Mouse (Mus musculus): ENCODE measurements around the gene Sox5. TPM values are rescaled to one million over a fixed set of nuclear protein-coding genes. Genes with fewer than 3 reads are reported as not detected.

The Sox5 gene
- polyA plus RNA-seq, 1 experiment from 2014 or later: 25.5 TPM

- Histone ChIP-seq H3K27ac (no peak overlapping the region), H3K4me1 (no peaks in the 10 kb centered on the region), H3K4me3 (replicated peaks) (no peak overlapping the region), H3K27me3 (replicated peaks) (no peaks in the 10 kb centered on the region), H3K9ac (no peak overlapping the region), H3K4me2 (no peak overlapping the region), H3K36me3 (no peaks in the 10 kb centered on the region), H3K9me3 (no peaks in the 10 kb centered on the region)
- ATAC-seq (ENCODE audit: insufficient read depth, low FRiP score, low read depth): no peak
- 62% methylated on average over 4 of the region's 4 CpGs for WGBS
Observed at GRCm38 (mm10) chr6:144269666-144270065, 512.1 kb downstream of the Sox5 start.

- Histone ChIP-seq H3K36me3 (no peaks in the 10 kb centered on the region), H3K27me3 (replicated peaks) (no peaks in the 10 kb centered on the region), H3K9me3 (no peaks in the 10 kb centered on the region), H3K27ac (no peak overlapping the region), H3K4me3 (replicated peaks) (no peak overlapping the region), H3K4me2 (no peak overlapping the region), H3K4me1 (no peaks in the 10 kb centered on the region), H3K9ac (no peak overlapping the region)
- no peak for ATAC-seq (ENCODE audit: insufficient read depth, low FRiP score, low read depth)
- WGBS: 64% methylated on average over 5 of the region's 5 CpGs
Observed at GRCm38 (mm10) chr6:144265752-144266151, 516.0 kb downstream of the Sox5 start.

DNA sequence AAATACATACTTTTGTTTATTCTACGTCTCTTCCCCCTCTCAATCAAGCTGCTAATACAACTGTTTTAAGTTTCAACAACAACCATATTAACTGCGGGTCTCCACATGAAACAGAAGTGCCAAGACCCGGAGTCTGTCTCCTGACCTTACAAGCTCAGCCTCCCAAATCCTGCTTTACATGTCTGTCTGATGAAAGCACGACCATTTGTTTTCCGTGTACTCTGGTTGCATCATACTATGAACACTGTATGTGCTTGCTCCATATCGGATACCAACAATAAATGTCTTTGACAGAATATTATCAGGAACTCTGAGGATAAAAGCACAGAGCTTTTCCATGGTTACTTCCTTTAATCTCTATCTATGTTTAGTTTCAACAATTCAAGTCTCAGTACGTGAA is 516.8 kb downstream of the Sox5 start:
- H3K4me3 ChIP-seq (replicated peaks): no peak overlapping the region
- no peaks in the 10 kb centered on the region for H3K27me3 ChIP-seq (replicated peaks)
- H3K4me2 ChIP-seq: no peak overlapping the region
- no peaks in the 10 kb centered on the region for H3K9me3 ChIP-seq
- H3K9ac ChIP-seq: no peak overlapping the region
- no peaks in the 10 kb centered on the region for H3K4me1 ChIP-seq
- 63% methylated on average over 7 of the region's 7 CpGs for WGBS
- H3K27ac ChIP-seq: no peak overlapping the region
- no peaks in the 10 kb centered on the region for H3K36me3 ChIP-seq
- ATAC-seq (ENCODE audit: insufficient read depth, low FRiP score, low read depth): no peak

GRCm38 (mm10) chr6:144264320-144264915 is 517.4 kb downstream of the Sox5 start:
- Histone ChIP-seq H3K27ac (no peak overlapping the region), H3K36me3 (no peaks in the 10 kb centered on the region), H3K4me1 (no peaks in the 10 kb centered on the region), H3K27me3 (replicated peaks) (no peaks in the 10 kb centered on the region), H3K4me2 (no peak overlapping the region), H3K4me3 (replicated peaks) (no peak overlapping the region), H3K9me3 (no peaks in the 10 kb centered on the region), H3K9ac (no peak overlapping the region)
- WGBS: 47% methylated on average over 16 of the region's 16 CpGs
- no peak for ATAC-seq (ENCODE audit: insufficient read depth, low FRiP score, low read depth)

DNA sequence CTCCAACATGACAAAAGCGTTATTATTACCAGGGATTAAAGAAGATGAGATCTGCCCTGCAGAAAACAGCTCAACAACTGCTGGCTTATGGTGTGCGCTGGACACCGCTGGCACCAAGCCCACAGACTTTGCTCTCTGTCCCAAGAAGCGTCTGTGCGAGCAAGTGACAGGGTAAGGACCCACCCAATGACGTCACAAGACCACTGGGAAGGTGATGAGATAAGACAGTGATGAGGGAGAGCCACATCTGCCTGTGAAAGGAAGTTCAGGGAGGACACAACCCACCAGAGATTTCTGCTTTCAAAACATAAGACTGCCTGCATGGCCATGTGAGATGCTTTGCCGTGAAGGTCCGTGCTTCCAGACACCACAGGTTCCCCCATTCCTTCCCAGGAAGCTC is 525.3 kb downstream of the Sox5 start:
- Histone ChIP-seq H3K4me2 (no peak overlapping the region), H3K36me3 (no peaks in the 10 kb centered on the region), H3K27me3 (replicated peaks) (no peaks in the 10 kb centered on the region), H3K9ac (no peak overlapping the region), H3K9me3 (no peaks in the 10 kb centered on the region), H3K4me3 (replicated peaks) (no peak overlapping the region), H3K4me1 (no peaks in the 10 kb centered on the region), H3K27ac (no peak overlapping the region)
- no peak for ATAC-seq (ENCODE audit: insufficient read depth, low FRiP score, low read depth)
- 73% methylated on average over 8 of the region's 8 CpGs for WGBS

- Histone ChIP-seq H3K4me3 (replicated peaks) (no peak overlapping the region), H3K36me3 (no peaks in the 10 kb centered on the region), H3K4me1 (no peaks in the 10 kb centered on the region), H3K9ac (no peak overlapping the region), H3K27me3 (replicated peaks) (no peaks in the 10 kb centered on the region), H3K9me3 (no peaks in the 10 kb centered on the region), H3K4me2 (no peak overlapping the region), H3K27ac (no peak overlapping the region)
- no peak for ATAC-seq (ENCODE audit: insufficient read depth, low FRiP score, low read depth)
- WGBS: 73% methylated on average over 7 of the region's 7 CpGs
Observed at GRCm38 (mm10) chr6:144252191-144252718, 529.5 kb downstream of the Sox5 start.

DNA sequence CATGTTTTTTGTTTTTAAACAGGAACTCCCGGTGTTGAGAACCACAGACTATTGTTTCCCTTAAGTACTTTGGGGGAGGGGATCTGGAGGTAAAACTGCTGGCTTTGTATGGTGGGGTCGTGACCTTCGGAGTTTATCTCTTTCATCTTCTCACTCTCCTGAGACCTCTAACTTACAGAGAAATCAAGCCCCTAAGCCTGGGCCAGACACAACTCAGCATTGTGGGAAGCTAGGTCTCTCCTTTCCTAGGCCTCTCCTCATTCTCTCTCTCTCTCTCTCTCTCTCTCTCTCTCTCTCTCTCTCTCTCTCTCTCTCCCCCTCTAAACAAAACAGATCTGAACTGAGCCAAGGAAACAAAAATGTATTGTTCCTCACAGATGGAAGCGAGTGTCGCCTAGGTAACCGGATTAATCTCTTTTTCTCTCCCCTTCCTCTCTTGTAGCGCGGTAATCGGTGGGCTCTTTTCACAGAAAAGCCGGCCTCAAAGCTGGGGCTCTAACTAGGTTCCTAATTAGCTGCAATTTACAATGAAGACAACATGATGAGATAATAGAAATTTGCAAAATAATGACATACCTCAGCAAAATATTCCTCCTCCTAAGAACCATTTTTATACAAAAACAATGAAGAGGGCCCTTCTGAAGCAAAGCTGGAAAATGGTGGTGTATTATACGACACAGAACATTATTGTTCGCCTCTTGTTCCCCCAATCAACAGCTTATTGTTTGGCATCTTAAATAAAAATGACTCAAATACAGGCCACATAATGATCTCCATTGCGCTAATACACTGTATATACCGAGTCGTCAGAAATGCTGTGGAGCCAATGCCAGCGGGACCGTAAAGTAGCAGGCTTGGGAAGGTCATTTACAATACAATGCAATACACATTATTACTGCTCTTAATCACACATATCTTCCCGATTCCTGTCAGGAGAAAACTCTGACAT is 530.3 kb downstream of the Sox5 start:
- H3K27ac ChIP-seq: no peak overlapping the region
- WGBS: 64% methylated on average over 18 of the region's 18 CpGs
- no peaks in the 10 kb centered on the region for H3K4me1 ChIP-seq
- H3K36me3 ChIP-seq: no peaks in the 10 kb centered on the region
- H3K27me3 ChIP-seq (replicated peaks): no peaks in the 10 kb centered on the region
- H3K4me2 ChIP-seq: no peak overlapping the region
- H3K9ac ChIP-seq: no peak overlapping the region
- H3K4me3 ChIP-seq (replicated peaks): no peak overlapping the region
- H3K9me3 ChIP-seq: no peaks in the 10 kb centered on the region
- no peak for ATAC-seq (ENCODE audit: insufficient read depth, low FRiP score, low read depth)

GRCm38 (mm10) chr6:144250625-144251181 is 531.1 kb downstream of the Sox5 start:
- Histone ChIP-seq H3K9ac (no peak overlapping the region), H3K27ac (no peak overlapping the region), H3K27me3 (replicated peaks) (no peaks in the 10 kb centered on the region), H3K36me3 (no peaks in the 10 kb centered on the region), H3K4me3 (replicated peaks) (no peak overlapping the region), H3K4me1 (no peaks in the 10 kb centered on the region), H3K9me3 (no peaks in the 10 kb centered on the region), H3K4me2 (no peak overlapping the region)
- no peak for ATAC-seq (ENCODE audit: insufficient read depth, low FRiP score, low read depth)
- WGBS: 58% methylated on average over 6 of the region's 6 CpGs

- no peak overlapping the region for H3K9ac ChIP-seq
- no peaks in the 10 kb centered on the region for H3K4me1 ChIP-seq
- H3K27me3 ChIP-seq (replicated peaks): no peaks in the 10 kb centered on the region
- H3K4me2 ChIP-seq: no peak overlapping the region
- no peak overlapping the region for H3K4me3 ChIP-seq (replicated peaks)
- H3K27ac ChIP-seq: no peak overlapping the region
- no peak for ATAC-seq (ENCODE audit: insufficient read depth, low FRiP score, low read depth)
- no peaks in the 10 kb centered on the region for H3K9me3 ChIP-seq
- WGBS: 77% methylated on average over 11 of the region's 11 CpGs
- no peaks in the 10 kb centered on the region for H3K36me3 ChIP-seq
Observed at GRCm38 (mm10) chr6:144236581-144236980, 545.2 kb downstream of the Sox5 start.

DNA sequence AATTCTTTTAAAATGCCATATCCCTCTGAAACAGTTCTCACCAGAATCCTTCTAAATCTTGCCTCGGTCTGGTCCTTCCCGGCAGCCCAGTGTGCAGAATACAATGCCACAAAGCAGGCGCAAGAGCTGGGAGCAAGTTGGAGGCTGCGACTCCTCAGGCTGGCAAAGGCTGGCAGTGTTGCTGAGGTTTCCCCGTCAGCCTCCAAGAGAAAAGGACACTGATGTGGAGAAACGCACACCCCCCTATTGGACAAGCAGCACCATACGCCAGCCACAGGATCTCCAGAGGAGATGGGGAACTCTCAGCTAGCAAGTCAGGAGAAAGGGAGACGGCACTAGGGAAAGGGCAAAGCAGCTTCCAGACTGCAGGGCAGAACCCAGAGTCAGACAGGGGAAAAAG is 577.8 kb downstream of the Sox5 start:
- Histone ChIP-seq H3K4me2 (no peak overlapping the region), H3K4me3 (replicated peaks) (no peak overlapping the region), H3K27me3 (replicated peaks) (no peaks in the 10 kb centered on the region), H3K27ac (no peak overlapping the region), H3K9me3 (no peaks in the 10 kb centered on the region), H3K9ac (no peak overlapping the region), H3K36me3 (no peaks in the 10 kb centered on the region), H3K4me1 (no peaks in the 10 kb centered on the region)
- ATAC-seq (ENCODE audit: insufficient read depth, low FRiP score, low read depth): no peak
- 50% methylated on average over 8 of the region's 8 CpGs for WGBS

GRCm38 (mm10) chr6:144203013-144203412 is 578.8 kb downstream of the Sox5 start:
- H3K9me3 ChIP-seq: no peaks in the 10 kb centered on the region
- no peak overlapping the region for H3K9ac ChIP-seq
- H3K27me3 ChIP-seq (replicated peaks): no peaks in the 10 kb centered on the region
- ATAC-seq (ENCODE audit: insufficient read depth, low FRiP score, low read depth): no peak
- H3K27ac ChIP-seq: no peak overlapping the region
- no peaks in the 10 kb centered on the region for H3K36me3 ChIP-seq
- no peak overlapping the region for H3K4me3 ChIP-seq (replicated peaks)
- no peaks in the 10 kb centered on the region for H3K4me1 ChIP-seq
- WGBS: 35% methylated on average over 12 of the region's 12 CpGs
- peak overlapping the region; percentile 40 for H3K4me2 ChIP-seq

DNA sequence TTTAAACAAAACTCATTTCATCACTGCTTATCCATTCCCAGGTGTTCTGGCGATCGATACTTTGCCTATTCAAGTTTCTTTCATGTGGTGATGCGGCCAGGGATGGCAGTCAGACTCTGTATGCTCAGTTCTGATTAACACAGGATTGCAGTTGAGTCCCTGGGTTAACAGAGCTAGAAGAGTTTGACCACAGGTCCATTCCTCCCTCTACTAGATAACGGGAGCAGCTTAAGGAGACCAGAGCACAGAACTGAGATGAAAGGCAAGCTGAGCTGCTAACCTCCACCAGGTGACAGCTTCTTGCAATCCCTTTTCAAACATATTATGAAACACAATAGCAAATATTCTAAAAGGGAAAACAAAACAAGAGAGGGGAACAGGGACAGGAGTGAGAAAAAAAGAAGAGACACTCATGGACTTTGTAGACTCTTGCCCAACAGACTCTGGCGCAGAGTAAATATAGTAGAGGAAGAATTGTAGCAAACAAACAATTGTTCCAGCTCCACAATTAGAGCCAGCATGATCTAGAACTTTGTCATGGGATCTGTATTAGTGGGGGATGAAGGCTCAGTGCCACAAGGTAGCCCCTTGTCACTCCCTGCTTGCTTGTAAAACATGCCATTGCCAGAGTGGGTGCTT is 580.3 kb downstream of the Sox5 start:
- no peak overlapping the region for H3K9ac ChIP-seq
- no peak for ATAC-seq (ENCODE audit: insufficient read depth, low FRiP score, low read depth)
- WGBS: 80% methylated on average over 5 of the region's 5 CpGs
- H3K9me3 ChIP-seq: no peaks in the 10 kb centered on the region
- H3K4me3 ChIP-seq (replicated peaks): no peak overlapping the region
- H3K27me3 ChIP-seq (replicated peaks): no peaks in the 10 kb centered on the region
- no peaks in the 10 kb centered on the region for H3K36me3 ChIP-seq
- no peak overlapping the region for H3K4me2 ChIP-seq
- H3K4me1 ChIP-seq: no peaks in the 10 kb centered on the region
- no peak overlapping the region for H3K27ac ChIP-seq

All from stomach, embryonic 15.5 days (tissue).